Mouse (Mus musculus) MEL-GATA-1-ER (cell line): Measurements from ENCODE around the gene Fam19a1.

Source experiments
- DNase-seq: peaks from one replicate; pipeline ENCODE4 v3.0.0-alpha.2; 2012; ENCODE audit warnings: low read depth; ENCODE audit errors: extremely low read depth

The Fam19a1 gene

GRCm38 (mm10) chr6:96254815-96255214 lies 141.9 kb downstream of the Fam19a1 start:
- no peak for DNase-seq

DNA sequence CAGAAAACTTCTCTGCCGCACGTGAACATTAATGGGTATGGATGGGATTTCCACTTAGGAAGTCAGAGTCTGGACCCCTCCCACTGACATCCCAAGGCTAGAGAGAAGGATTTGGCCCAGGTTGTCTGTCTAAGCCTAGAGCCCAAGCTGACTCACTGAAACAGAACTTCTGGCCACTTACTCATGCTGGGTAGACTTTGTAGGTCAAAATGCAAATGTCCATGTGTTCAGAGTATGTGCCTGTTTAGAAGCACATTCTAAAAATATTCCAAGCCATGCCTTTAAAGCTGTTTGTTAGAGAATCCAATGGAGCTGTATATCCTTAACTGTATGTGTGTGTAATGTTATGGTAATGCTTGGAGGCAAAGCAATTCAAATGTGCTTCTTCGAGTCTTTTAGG lies 145.7 kb downstream of the Fam19a1 start:
- DNase-seq: no peak

DNA sequence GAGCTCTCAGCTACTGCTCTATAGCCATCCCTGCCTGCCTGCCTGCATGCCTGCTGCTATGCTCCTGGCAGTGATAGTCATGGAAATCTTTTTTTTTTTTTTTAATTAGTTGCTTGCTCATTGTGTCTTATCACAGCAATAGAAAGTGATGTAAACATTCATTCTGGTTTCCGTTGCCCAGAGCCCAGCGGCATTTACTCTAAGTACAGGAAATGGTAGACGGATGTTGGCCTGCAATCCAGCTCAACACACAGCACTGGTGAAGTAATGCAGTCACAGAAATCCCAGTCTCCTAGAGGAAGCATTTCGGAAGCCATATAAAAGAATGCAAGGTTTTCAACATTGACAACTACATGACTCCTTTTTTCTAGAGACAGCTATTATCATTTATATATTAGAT lies 153.5 kb downstream of the Fam19a1 start:
- no peak for DNase-seq

DNA sequence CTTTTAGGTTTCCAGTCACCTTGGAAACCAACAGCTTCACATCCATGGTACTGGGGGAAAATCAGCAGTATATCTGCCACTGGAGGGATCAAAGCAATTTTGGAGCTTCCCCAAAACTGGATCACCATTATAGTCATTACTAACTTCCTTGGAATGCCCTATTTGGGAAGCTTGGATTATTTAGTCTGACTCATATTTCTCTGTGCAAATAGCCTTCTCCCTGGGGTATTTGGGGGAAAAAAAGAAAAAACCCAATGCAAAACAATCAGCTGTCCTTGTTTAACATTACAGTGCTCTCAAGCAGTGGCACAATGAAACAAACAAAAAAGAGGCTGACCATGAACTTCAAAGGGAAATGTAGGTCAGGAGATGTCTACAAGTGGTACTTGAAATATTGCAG lies 155.8 kb downstream of the Fam19a1 start:
- no peak for DNase-seq

- DNase-seq: no peak
Observed at GRCm38 (mm10) chr6:96270436-96270835, 157.5 kb downstream of the Fam19a1 start.

GRCm38 (mm10) chr6:96283731-96284130 lies 170.8 kb downstream of the Fam19a1 start:
- DNase-seq: no peak

DNA sequence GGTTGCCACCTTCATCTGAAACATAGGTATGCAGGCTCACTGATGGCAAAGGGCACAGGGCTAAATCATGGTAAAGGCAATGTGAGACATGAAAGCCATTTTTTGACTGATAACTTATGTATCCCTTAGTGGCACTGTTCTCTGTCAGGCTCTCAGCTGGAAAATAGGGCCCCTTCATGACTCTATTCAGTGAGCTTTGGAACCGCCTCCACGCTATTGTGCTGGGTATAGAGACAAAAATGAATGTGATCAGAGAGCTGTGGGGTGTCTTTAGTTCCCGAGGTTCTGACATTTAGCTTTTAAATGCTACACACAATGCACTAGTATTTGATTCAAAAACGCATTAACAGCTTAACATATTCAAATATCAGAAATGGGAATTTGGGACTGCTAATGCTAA lies 171.6 kb downstream of the Fam19a1 start:
- DNase-seq: no peak

DNA sequence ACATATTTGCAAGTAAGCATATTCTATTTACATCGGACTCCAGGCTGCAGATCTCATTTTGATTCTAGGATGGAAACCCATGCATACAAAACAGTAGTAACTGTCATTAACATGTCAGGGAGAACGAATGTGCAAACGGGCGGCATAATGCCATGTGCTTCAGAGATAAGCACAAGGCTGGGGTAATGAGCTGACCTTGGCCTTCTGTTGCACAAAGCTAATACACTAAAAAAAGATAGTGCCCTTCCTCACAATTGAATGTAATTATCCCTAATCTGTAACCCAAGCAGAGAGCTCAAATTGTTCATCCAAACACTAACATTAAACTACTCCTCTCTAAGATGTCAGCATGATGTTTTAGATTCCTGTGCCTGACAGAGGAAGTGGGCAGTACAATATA lies 173.3 kb downstream of the Fam19a1 start:
- DNase-seq: no peak

- no peak for DNase-seq
Observed at GRCm38 (mm10) chr6:96287377-96287776, 174.4 kb downstream of the Fam19a1 start.

DNA sequence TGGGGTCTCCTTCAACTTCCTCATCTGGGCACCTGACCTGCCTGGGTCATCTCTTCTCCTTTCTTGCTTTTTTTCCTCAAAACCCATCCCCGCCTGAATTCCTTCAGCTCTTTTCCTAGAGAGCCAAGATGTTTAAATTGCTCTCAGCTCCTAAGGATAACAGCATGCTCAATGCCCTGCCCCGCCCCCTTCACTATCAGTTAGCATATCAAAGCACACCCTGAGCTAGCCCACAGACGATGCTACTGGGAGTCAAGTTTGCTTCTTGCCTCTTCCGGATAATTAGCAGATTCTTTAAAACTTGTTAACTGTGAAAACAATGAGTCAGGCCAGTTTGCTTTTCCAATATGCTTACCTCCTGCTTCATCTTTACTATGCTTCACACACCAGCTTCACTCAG lies 176.7 kb downstream of the Fam19a1 start:
- no peak for DNase-seq

DNA sequence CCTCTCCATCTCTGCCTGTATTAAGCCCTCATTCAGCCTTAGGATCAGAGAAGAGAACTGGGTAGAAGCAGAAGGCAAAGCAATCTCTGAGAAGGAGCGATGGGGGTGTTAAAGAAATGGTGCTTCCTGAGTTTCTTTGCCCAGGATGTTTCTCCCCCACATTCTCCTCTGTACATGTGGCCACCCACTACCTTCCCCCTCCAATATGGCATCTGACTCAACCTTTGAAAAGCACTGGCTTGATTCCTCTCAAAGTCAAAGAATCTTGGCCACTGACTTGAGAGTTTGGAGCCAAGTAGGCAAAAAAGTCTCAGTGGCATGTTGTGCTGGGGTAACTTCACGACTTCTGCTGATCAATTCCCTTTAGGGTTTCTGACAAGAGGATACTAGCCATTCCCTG lies 234.5 kb downstream of the Fam19a1 start:
- DNase-seq: no peak

- no peak for DNase-seq
Observed at GRCm38 (mm10) chr6:96349446-96350025, 236.6 kb downstream of the Fam19a1 start.

DNA sequence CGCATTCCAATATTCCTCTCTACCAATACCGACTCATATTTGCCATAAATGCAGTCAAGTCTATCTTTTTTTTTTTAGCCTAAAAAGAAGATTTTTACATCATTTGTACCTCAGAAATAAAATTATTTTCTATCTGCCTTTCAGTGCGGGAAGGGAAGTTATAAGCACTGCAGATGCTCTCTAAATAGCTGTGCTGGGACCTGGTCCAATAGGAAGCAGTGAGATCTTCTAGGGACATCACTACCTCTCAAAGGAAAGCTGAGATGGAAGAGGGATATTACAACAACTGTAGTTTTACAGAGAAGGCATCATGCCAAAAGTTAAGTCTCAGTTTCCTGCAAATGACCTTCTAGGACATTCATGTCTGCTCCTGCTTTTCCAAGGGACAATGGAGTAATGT lies 256.6 kb downstream of the Fam19a1 start:
- no peak for DNase-seq

GRCm38 (mm10) chr6:96372848-96373247 lies 259.9 kb downstream of the Fam19a1 start:
- no peak for DNase-seq

DNA sequence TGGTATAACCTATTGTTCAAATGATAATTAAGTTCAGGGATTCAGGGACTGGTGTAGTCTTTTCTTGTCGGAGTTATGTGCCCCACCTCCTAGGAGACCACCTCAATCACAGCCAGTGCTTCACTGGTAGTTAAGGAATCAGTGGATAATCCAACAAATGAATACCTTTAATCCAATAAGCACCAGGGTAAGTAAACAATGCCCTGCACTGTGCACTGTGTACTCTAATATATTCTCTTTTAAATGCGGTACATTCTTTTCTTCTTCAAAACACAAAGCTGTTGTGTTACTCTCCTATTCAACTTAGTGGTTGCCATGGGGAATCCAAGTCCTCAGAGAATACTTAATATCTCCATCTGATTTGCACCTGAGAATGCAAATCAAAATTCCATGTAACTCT lies 260.3 kb downstream of the Fam19a1 start:
- no peak for DNase-seq

- DNase-seq: no peak
Observed at GRCm38 (mm10) chr6:96376773-96377172, 263.8 kb downstream of the Fam19a1 start.

DNA sequence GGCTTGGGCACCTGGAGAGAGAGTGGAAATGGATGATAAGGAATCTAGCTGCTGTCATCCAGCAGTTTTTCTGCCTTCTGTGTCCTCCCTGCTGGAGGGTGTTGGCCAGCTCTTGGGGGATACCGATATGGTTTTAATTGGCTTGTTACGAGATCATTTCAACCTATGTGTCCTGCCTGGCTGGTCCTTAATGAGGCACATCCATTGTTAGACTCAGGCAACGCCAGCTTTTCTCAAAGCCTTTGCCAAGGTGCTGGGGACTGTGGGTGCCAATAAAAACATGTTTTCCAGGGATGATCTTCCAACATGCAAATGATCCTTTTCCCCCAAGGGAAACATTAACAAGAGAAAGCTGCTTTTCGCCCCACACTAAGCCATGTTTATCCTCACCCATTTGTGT lies 266.3 kb downstream of the Fam19a1 start:
- DNase-seq: no peak

DNA sequence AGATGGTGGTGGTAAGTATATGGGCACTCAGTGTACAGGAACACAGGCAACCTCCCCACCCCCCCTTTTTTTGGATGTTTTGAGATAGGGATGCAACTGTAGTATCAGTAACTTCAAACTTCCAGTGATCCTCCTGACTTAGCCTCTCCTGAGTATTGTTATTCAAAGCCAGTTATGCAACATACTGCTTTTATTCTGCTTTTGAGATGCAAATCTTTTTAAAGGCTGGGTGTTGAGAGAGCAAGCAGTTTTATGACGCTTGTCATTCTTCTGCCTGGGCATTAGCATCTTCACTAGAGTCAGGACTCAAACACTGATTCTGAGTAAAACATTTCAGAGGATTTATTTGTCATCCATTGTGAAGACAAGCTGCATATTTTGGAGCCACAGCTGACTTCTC lies 271.5 kb downstream of the Fam19a1 start:
- DNase-seq: no peak

DNA sequence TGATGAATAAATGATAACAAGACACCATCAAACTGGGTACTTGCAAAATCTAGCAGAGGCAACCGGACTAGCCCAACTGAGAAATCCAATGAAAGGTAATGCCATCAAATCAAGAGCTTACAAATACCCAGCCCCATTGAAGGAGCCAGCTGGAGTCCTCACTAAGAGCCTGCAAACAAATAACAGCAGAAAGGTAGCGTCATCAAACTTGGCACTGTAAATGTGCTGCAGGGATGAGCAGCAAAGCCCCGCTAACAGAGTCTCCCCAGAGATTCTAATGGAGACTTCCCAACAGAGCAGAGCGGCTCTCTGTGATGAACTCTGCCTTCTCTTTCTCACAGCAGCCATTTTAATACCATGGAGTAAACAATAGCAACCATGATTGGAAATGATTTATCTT lies 305.9 kb downstream of the Fam19a1 start:
- no peak for DNase-seq

DNA sequence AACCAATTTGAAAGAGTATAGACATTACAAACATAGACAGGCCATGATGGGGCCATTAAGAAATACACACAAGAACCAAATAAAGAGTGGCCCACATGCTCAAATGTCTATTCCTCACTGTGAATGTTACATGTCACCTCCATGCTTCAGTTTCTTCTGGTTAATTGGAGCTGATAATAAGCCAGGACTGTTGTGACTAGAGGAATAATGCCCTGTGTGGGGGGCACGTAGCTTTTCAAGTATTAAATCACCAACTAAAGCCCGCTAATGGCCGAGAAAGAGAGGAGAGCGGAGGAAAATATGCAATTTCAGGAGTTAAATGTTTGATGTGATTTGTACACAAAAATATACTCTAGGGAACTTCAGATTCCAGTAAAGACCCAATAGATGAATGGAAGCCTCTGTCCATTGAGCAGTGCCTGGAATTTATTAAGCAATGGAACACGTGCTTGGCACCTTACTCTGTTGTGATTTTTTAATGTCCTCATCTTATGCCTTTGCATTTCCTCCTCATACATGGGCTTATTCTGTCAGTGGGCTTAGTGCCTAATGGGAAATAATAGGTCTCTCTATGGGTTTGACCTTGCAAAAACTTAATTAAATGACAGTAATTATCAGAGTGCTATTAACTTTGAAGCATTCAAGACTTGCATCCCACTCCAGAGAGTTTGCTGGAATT lies 306.9 kb downstream of the Fam19a1 start:
- no peak for DNase-seq

DNA sequence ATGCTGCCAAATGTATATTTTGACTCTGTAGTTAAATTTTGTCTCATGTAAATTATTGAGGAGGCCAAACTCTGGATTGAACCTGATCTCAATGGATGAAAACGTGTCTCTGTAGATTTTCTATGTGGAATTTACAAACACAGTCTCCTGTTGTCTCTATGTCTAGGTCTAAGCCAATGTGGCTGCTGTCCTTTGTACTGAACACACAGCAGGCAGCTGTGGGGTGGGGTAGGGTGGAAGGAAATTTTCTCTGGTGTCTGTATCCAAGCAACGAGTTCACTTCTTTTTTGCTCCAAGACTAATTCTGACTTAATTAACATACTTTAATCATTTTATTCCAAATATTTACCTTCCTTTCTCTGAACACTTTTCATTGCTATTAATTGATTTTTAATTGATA lies 307.6 kb downstream of the Fam19a1 start:
- DNase-seq: no peak

DNA sequence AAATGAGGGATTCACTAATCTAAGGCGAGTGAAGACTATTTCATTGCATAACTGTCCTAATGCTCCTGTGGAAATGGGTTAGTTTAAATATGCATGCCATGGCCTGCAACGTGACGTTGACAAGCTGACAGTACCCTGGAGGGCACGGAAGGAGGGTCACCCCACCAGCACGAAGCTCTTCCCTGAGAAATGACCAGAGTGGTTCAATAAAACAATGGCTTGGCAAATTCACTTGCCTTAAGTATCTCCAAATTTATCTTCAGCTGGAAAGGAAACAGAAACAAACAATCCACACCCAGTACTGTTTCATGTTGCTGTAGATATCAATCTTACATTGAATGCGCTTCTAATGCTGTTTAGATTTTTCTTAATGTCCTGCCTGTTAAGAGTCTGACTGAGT lies 316.4 kb downstream of the Fam19a1 start:
- DNase-seq: no peak

DNA sequence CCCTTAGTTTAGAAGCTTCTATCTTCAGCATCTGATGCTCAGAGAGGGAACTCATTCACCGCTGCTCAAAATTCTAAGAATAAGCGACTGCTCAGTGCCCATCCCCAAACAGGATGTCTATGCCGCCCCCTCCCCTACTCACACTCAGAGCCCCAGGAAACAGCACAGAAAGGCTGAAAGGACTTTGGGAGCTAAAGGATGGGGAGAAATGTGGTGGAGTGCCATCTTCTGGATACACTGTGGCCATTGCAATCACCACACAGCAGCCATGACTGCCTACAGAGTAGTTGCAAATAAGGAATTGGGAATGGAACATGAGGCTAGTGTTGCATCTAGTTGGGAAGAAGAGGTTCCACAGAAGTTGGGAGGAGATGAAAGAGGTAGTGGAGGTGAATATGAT lies 319.4 kb downstream of the Fam19a1 start:
- no peak for DNase-seq

GRCm38 (mm10) chr6:96433896-96434295 lies 320.9 kb downstream of the Fam19a1 start:
- no peak for DNase-seq
